Mouse (Mus musculus) fibroblast of lung, adult 2 months (primary cell): ENCODE measurements around the gene Commd8.
"Not testable (repeated sequence)": the region's sequence is repeated elsewhere in the genome, so short reads cannot be mapped to it uniquely, and the experiment has no call there.

Experiments
- DNase-seq: peaks from one replicate; pipeline ENCODE4 v3.0.0-alpha.2; 2011; ENCODE audit warnings: low read depth

Commd8 gene

DNA sequence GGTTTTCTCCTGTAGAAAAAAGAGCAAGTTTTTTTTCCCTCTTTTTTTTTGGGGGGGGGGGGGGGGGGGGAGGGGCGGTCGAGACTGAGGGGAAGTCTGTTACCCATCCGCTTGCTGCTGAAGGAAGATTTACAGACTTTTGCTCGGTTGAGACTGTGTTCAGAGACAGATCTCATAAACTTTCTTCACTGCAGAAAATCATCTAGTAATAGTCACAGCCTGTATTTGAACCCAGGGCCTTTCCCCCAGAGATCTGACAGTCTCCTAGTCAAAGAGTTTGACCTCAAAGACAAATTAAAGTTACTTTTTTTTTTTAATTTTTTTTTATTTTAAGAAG is 264 bp upstream of the Commd8 start:
- DNase-seq = no peak

DNA sequence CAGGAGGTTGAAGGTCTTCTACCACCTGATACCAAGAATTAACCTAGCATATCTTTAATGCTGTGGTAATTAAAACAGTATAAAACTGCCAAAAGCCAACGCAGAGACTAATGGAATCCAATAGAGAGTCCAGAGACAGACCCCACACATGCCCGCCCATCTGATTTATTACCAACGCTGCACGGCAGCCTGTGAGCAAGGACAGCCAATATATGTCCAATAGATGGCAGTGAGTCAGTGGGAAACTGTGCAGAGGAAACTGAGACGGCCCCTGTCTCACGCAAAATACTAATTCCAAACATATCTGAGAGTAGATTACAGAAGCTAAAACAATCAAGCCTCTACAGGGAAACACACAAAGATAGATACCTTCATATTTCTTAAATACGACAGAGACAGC is 3.6 kb downstream of the Commd8 start:
- no peak for DNase-seq

DNA sequence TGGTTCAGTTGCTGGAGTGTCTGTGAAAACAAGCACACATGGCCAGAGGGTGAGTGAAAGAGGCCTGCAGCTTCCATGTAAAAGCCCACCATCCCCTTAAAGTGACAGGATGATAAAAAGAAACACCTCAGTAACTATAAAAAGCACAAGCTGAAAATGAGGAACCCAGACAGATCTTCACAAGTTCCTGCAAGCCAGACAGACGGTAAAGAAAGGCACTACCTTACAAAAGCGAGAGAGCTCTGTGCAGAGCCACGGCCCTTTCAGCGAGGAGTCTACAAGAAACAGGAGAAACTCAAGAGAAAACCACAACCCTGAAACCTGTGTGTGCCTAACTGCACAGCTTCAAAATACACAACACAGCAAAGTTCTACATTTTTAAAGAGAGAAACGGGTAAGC is 5.1 kb downstream of the Commd8 start:
- DNase-seq = no peak

DNA sequence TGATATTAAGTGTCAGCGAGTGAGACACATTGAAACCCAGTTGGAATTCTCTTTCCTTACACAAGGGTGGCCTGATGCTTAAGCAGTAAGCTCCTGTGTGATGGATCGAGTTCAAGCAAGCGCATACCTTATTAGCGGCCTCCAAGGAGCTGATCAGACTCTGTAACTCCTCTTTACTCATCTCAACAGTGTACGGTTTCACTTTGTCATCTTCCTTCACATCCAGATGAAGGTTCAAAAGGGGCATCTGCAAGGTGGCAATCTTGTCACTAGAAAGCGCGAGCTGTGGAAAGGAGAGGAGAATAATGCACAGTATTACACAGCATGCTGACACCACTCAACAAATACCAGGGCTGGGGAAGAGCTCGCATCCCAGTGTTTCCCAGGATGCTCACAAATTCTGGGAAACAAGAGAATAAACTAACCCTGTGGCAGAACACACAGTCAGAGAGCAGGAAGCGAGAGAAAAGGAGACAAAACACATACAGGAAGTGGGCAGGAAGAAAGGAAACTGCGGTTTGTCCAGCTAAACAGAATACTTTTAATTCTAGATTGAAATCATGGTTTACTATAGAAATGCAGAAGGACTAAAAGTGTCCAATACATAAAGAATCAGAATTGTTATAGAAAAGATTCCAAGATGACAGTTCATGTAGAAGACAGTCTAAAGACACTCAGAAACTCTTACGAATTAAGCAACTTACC is 7.1 kb downstream of the Commd8 start:
- no peak for DNase-seq

DNA sequence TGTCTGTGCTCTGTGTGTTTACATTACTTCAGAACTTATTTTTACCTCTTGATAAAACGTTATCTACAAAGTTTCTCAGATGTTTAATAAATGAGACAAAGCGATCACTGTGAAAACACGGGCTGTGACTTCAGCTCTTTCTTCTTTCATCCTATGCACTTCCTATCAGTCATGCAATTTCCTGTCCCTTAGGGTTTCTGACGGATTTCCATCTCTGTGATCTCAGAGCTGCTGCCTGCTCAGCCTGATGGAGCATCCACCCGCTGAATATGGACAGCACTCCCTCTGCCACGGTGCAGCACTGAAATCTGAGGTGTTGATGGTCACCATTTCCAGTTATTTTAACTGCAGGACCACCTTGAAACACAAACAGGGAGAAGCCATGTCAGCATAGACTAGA is 8.5 kb downstream of the Commd8 start:
- DNase-seq = no peak

DNA sequence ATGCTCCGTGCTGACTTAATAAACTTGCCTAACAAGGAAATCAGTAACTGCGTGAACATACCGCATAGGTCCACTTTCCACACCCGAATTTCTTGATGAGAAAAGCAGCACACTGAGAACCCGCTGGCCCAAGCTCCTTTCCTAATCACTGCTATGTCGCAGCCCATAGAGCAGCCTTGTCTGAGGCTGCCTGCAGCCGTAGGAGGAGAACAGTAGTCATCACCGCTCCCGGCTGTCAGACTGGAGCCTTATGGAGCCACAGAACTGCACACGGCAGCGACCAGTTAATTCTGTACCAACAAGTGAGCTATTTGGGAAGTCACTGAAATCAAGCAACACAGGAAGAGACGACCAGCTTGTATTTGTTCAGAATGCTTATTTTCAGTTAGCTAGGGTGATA is 9.3 kb downstream of the Commd8 start:
- DNase-seq = no peak

DNA sequence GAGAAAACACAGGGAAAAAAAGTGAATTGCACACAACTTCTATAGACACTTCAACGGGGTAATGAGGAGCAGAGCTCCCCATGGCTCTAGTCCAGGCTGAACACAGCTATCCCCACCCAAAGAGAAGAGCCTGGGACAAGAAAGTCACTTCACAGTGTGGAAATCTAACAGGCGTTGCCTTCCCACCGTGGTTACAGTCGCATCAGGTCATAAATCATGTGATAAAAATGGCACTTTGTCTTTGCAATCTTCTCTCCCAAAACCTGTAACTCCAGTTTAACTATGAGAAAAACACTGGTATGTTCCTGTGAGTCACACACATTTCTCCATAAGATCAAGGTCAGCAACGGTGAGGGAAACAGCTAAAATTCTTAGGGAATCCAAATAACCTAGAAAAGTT is 11.4 kb downstream of the Commd8 start:
- DNase-seq = no peak

DNA sequence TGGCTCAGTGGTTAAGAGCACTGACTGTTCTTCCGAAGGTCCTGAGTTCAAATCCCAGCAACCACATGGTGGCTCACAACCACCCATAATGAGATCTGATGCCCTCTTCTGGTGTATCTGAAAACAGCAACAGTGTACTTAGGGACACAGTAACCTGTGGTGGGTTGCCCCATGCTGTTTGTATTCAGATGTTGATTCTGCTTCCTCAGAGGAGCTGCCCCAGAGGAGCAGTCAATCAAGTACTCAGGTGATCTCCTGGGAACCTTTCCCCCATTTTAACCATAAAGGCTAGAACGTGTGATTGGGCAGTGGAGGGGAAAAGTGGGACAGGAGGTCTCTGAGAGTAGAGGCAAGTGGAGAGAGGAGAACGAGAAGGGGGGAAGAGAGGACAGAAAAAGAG is 12.3 kb downstream of the Commd8 start:
- DNase-seq = not testable (repeated sequence)

DNA sequence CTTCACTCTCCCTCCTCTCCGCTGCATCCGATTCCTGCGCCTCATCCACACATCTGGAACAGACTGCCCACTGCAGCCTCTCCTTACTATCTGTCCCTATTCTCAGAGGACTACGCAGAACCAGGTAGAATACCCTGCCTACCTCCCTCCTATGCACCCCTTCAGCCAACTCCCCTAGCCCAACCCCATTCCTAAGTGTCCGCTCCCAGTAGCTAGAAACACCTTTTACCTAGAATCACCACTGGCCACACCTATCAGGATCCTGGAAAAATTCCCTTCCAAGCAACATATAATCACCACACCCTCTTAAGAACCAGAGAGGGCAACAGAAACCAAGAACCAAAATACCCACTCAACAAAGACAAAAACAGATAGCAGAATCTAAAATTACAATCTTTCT is 17.1 kb downstream of the Commd8 start:
- no peak for DNase-seq

DNA sequence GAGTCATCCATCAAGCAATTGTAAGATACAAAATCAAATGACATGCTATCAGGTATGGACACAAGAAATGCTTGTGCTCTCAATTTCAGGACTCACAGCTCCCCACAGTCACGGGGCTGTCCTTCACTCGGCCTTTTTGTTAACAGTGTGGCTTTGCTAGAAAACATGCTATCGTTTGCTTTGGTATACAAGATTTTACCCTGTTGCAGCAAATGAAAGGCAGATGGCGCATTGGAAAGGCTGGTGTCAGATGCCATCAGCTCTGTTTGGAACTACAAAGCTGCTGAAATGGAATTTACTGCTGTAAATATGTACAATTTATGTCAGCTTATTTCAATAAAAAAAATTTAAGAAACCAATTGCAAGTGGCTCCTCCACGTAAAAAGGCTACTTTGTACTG is 19.3 kb downstream of the Commd8 start:
- DNase-seq = no peak

DNA sequence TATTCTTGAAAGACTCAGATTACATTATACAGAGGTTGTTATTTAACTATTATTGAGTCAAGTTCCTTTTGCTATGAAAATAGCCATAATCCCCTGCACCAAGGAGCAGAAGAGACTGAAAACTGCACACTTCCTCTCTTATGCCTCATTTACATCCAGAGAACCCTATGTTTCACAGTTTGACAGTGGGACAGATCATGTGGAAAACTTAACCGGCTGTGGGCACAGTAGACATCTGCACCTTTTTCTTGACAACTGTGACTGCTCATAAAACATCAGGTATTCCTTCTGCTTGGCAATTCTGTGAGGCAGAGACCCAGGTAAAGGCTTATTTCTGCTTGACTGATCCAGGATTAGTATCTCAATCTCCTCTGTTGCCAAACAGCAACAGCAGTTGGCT is 28.4 kb downstream of the Commd8 start:
- DNase-seq = no peak

DNA sequence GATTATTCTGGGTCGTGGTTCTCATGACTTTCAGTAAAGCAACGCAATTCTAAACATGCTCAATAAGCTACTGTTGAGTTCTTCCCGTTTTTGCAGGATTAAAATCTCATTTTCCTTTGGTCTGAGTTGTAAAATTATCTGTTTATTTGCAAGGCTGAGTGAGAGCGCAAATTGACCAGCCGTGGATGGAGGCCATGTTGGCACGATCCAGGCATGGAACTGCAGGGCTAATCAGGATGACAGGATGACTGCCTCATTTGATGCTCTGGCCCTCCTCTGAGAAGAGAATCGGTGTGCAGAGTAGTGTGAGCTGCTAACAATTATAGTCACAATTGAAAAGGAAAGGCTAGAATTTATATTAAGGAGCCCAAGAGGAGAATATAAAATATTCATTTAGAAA is 29.7 kb downstream of the Commd8 start:
- DNase-seq = no peak

DNA sequence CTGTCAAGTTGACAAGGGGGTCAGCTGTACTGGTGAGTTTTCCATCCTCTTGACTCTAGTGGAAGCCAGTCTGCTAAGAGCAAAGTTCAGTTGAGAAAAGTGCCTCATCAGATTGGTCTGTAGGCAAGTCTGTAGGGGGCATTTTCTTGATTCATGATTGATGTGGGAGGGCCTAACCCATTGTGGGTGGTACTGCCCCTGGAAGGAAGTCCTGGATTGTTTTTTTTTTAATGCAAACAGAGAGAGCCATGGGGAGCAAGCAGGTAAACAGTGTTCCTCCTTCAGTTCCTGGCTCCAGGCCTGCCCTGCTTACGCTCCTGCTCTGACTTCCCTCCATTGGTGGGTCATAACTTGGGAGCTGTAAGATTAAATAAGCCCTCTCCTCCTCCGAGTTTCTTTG is 34.1 kb downstream of the Commd8 start:
- DNase-seq = no peak

DNA sequence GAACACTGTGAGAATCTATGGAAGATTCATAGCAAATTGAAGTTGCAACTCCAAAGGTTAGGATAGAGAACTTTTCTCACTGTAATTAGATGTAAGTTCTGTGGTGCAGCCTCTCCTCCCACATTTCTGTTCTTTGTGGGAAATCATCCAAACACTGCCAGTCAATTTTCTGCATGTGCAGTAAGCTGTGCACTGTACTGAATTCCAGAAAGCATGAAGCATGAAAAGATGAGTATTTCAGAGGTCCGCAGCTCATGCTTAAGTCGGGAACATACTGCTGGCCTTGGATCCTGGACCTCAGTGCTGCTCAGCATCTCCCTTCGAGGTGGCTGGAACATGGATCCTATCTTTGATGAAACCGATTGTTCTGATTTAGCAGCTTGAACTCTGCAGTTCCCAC is 41.3 kb downstream of the Commd8 start:
- no peak for DNase-seq

DNA sequence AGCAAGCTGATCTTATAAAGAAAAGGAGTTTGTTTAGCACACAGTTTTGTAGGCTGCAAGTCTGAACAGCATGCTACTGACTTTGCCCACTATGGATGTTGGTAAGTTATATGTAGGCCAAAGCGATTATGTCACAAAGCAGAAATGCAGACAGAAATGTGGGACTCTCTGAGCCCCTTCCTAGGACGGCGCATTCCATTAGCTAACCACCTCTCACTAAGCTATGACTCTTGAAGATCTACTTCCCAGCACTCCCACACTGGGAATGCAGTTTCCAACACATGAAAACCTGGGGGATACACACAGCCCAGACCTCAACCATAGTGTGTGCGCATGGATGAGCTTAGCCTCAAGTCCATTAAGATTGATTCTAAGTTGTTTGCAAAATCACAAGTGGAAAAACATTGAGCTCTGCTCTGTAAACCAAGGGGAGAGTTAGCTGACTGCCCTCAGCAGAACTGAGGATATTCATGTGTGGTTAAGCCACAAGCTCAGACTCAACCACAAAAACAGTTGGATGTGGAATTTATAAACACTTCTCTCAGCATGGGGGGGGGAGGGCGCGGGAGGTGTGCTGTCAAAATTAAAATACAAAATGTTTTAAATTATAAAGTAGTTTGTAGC is 45.5 kb downstream of the Commd8 start:
- peak; percentile 6 for DNase-seq
